17 mouse cellular contexts compared by ENCODE assay signal in genomic region chr19:56801656-56802351, GRCm38 (mm10). TPM values are rescaled to one million over a fixed set of nuclear protein-coding genes. Genes with fewer than 3 reads are reported as not detected.
DNase-seq lines count a peak whose midpoint lies in the region; ATAC-seq and TF ChIP-seq lines count a peak whose summit lies in the region.
"Had no signal": no experiment of that assay in that cellular context is flagged by ENCODE, and none has a peak within 500 bp of the region (broad histone marks: within the 10 kb centered on the region; RNA-seq: fewer than 3 reads in every experiment).

No protein-coding gene starts in this region.

- no peak for TF ChIP-seq CTCF in lung, postnatal 0 days (IDR thresholded peaks at IDR 0.05)

- peaks cover 65% of the 10 kb centered on the region for H3K36me3 ChIP-seq in heart, embryonic 12.5 days
- peaks cover 44% of the 10 kb centered on the region; the same call in 1 of the 2 replicates for H3K36me3 ChIP-seq in lung, postnatal 0 days (ENCODE audit: insufficient read depth, low read length)

- H3K9ac ChIP-seq in heart, embryonic 12.5 days: no peak overlapping the region
- no peak overlapping the region for H3K9ac ChIP-seq in lung, postnatal 0 days (replicated peaks; ENCODE audit: low read depth)
- H3K9ac ChIP-seq: embryonic facial prominence, embryonic 12.5 days; forebrain, embryonic 12.5 days had no signal

- peak; percentile 67; the same call in 1 of the 2 replicates for ATAC-seq in heart, embryonic 12.5 days (ENCODE audit: insufficient number of reproducible peaks, low FRiP score)
- peak; percentile 89; the same call in 1 of the 2 replicates for ATAC-seq in lung, postnatal 0 days
- ATAC-seq in megakaryocyte-erythroid progenitor cell, adult 5-6 weeks (replicated peaks; ENCODE audit: low FRiP score, low TSS enrichment, poor library complexity, severe bottlenecking): peak; percentile 85

- peak overlapping the region; percentile 63 for H3K27ac ChIP-seq in heart, embryonic 12.5 days (ENCODE audit: poor library complexity, severe bottlenecking)
- peak overlapping the region; percentile 51 for H3K27ac ChIP-seq in lung, postnatal 0 days (ENCODE audit: low read length)
- H3K27ac ChIP-seq: embryonic facial prominence, embryonic 12.5 days; forebrain, embryonic 12.5 days had no signal

- peaks cover 45% of the 10 kb centered on the region for H3K4me1 ChIP-seq in heart, embryonic 12.5 days (replicated peaks)
- H3K4me1 ChIP-seq in lung, postnatal 0 days (ENCODE audit: insufficient read depth, low read depth, low read length): 0 out of 2 replicates have a peak, but pooled peaks cover 3% of the 10 kb centered on the region
- H3K4me1 ChIP-seq: embryonic facial prominence, embryonic 12.5 days; forebrain, embryonic 12.5 days had no signal

- H3K9me3 ChIP-seq in heart, embryonic 12.5 days (replicated peaks): no peaks in the 10 kb centered on the region
- no peaks in the 10 kb centered on the region for H3K9me3 ChIP-seq in lung, postnatal 0 days (ENCODE audit: low read length)
- H3K9me3 ChIP-seq: embryonic facial prominence, embryonic 12.5 days; forebrain, embryonic 12.5 days had no signal

- no peak overlapping the region for H3K4me2 ChIP-seq in heart, embryonic 12.5 days
- no peak overlapping the region for H3K4me2 ChIP-seq in lung, postnatal 0 days (replicated peaks; ENCODE audit: low read depth, low read length)
- H3K4me2 ChIP-seq: embryonic facial prominence, embryonic 12.5 days; forebrain, embryonic 12.5 days had no signal

- WGBS in heart, embryonic 12.5 days: 46% methylated on average over 10 of the region's 10 CpGs
- 61% methylated on average over 10 of the region's 10 CpGs for WGBS in lung, postnatal 0 days

- DNase-seq in heart, adult 9 months (ENCODE audit: low spot score in 2 of 2): no peak
- no peak for DNase-seq in lung, postnatal 0 days (ENCODE audit: low spot score)
- no peak for DNase-seq in lung, postnatal 10 days
- peak; percentile 63 for DNase-seq in liver
- DNase-seq in kidney, postnatal 36 days: no peak
- no peak for DNase-seq in urinary bladder, postnatal 10 days (ENCODE audit: low spot score)
- DNase-seq: adrenal gland, postnatal 25 days; B cell, adult 2 months; cerebellum, postnatal 25 days; layer of hippocampus, adult 9-11 months; right cerebral cortex, adult 18-20 months had no signal

- no peak overlapping the region for H3K4me3 ChIP-seq in heart, embryonic 12.5 days
- H3K4me3 ChIP-seq in lung, postnatal 0 days (ENCODE audit: low read depth, low read length): no peak overlapping the region
- H3K4me3 ChIP-seq: embryonic facial prominence, embryonic 12.5 days; forebrain, embryonic 12.5 days had no signal

- no peaks in the 10 kb centered on the region for H3K27me3 ChIP-seq in heart, embryonic 12.5 days (replicated peaks)
- H3K27me3 ChIP-seq in lung, postnatal 0 days (replicated peaks; ENCODE audit: insufficient read depth, low read length): no peaks in the 10 kb centered on the region
- H3K27me3 ChIP-seq: embryonic facial prominence, embryonic 12.5 days; forebrain, embryonic 12.5 days had no signal

- no peak for TF ChIP-seq EP300 in lung, postnatal 0 days (IDR thresholded peaks at IDR 0.05)

RNA-seq across cellular contexts. Expression of gene Ccdc186, which starts 20.2 kb away (rescaled TPM):
- 19.5 and 20.3 TPM in 2 replicates for polyA plus RNA-seq in heart, embryonic 12.5 days (2016; fragmentation: Nextera tagmentation; extraction: Ambion mirVana)
- 27.9 and 29.1 TPM in 2 replicates for polyA plus RNA-seq in lung, postnatal 0 days (2015; fragmentation: Nextera tagmentation; extraction: Ambion mirVana)
- total RNA-seq in megakaryocyte-erythroid progenitor cell, adult 5-6 weeks (2014; fragmentation: Nextera tagmentation): 7.3 and 16.5 TPM in 2 replicates
- 32.5 and 40.0 TPM in 2 replicates for total RNA-seq in megakaryocyte-erythroid progenitor cell, adult 5-6 weeks (2017)

RNA-seq across cellular contexts. Expression of gene Tdrd1, which starts 24.2 kb away (rescaled TPM):
- polyA plus RNA-seq in heart, embryonic 12.5 days (2016; fragmentation: Nextera tagmentation; extraction: Ambion mirVana): 0.89 and 0.97 TPM in 2 replicates
- polyA plus RNA-seq in lung, postnatal 0 days (2015; fragmentation: Nextera tagmentation; extraction: Ambion mirVana): not detected in 2 replicates
- not detected in 2 replicates for total RNA-seq in megakaryocyte-erythroid progenitor cell, adult 5-6 weeks (2014; fragmentation: Nextera tagmentation)
- total RNA-seq in megakaryocyte-erythroid progenitor cell, adult 5-6 weeks (2017): not detected in 2 replicates
- total RNA-seq: adrenal gland, postnatal 25 days; granulocyte monocyte progenitor cell, adult 5-6 weeks had no signal
- polyA plus RNA-seq: spleen, adult 2 months had no signal
